ENCODE assay signal across 9 mouse cellular contexts in the genomic region with DNA sequence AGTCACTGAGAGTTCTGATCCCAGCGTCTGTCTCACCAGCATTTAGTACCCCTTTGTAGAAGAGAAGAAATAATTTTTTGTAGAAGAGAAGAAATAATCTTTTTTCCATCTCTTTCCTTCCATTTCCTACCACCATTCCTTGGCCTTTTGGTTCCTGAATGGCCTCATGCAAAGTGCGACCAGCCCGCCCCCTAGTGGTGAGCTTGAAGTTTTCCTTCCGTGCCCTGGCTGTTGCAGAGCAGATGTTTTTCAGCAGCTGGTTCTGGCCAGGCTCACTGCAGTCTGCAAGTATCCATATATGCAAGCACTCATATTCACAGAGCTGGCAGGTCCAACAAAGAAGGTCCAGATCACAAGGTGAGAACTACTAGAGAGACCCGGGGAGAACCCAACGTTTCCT. TPM values are rescaled to one million over a fixed set of nuclear protein-coding genes. Genes with fewer than 3 reads are reported as not detected.
DNase-seq lines count a peak whose midpoint lies in the region; ATAC-seq and TF ChIP-seq lines count a peak whose summit lies in the region.
"Had no signal": no experiment of that assay in that cellular context is flagged by ENCODE, and none has a peak within 500 bp of the region (broad histone marks: within the 10 kb centered on the region; RNA-seq: fewer than 3 reads in every experiment).

No protein-coding gene starts in this region.

- 20% methylated on average over 6 of the region's 6 CpGs for WGBS in forebrain, embryonic 11.5 days
- 23% methylated on average over 6 of the region's 6 CpGs for WGBS in forebrain, embryonic 15.5 days
- 25% methylated on average over 6 of the region's 6 CpGs for WGBS in forebrain, postnatal 0 days
- 25% methylated on average over 6 of the region's 6 CpGs for WGBS in limb, embryonic 12.5 days

- no peak overlapping the region for H3K4me3 ChIP-seq in forebrain, embryonic 11.5 days (ENCODE audit: low read depth, low read length)
- H3K4me3 ChIP-seq in forebrain, embryonic 15.5 days, result no peak overlapping the region
- H3K4me3 ChIP-seq in forebrain, postnatal 0 days (ENCODE audit: low read depth, low read length), result no peak overlapping the region
- no peak overlapping the region for H3K4me3 ChIP-seq in limb, embryonic 12.5 days (replicated peaks)
- H3K4me3 ChIP-seq: liver, embryonic 15.5 days had no signal

- DNase-seq in forebrain, embryonic 11.5 days (ENCODE audit: low spot score), result peak; percentile 85
- peak; percentile 61 for DNase-seq in 3T3-L1 (ENCODE audit: low read depth, low spot score)
- DNase-seq in adrenal gland, adult 2 months, result peak; percentile 54
- no peak for DNase-seq in forebrain, postnatal 0 days
- DNase-seq in retina, postnatal 7 days (ENCODE audit: low read depth, low spot score), result peak; percentile 30

- no peak overlapping the region for H3K27ac ChIP-seq in forebrain, embryonic 11.5 days (ENCODE audit: low read depth, low read length)
- no peak overlapping the region for H3K27ac ChIP-seq in forebrain, embryonic 15.5 days (replicated peaks)
- H3K27ac ChIP-seq in forebrain, postnatal 0 days (ENCODE audit: low read depth, low read length), result no peak overlapping the region
- H3K27ac ChIP-seq in limb, embryonic 12.5 days, result no peak overlapping the region
- H3K27ac ChIP-seq: liver, embryonic 15.5 days had no signal

- H3K9ac ChIP-seq in forebrain, embryonic 11.5 days (ENCODE audit: low read length), result no peak overlapping the region
- H3K9ac ChIP-seq in forebrain, embryonic 15.5 days (replicated peaks), result no peak overlapping the region
- H3K9ac ChIP-seq in forebrain, postnatal 0 days, result no peak overlapping the region
- no peak overlapping the region for H3K9ac ChIP-seq in limb, embryonic 12.5 days (replicated peaks)
- H3K9ac ChIP-seq: liver, embryonic 15.5 days had no signal

- ATAC-seq in forebrain, embryonic 11.5 days (replicated peaks; ENCODE audit: low FRiP score), result peak; percentile 66
- ATAC-seq in forebrain, embryonic 15.5 days (replicated peaks), result no peak
- ATAC-seq in forebrain, postnatal 0 days, result no peak
- peak; percentile 56; the same call in 1 of the 2 replicates for ATAC-seq in limb, embryonic 12.5 days (ENCODE audit: insufficient number of reproducible peaks, insufficient read depth, low FRiP score, low TSS enrichment, low read depth)
- ATAC-seq in megakaryocyte, adult 5-6 weeks (ENCODE audit: poor library complexity, severe bottlenecking), result no peak

- H3K36me3 ChIP-seq in forebrain, embryonic 11.5 days (ENCODE audit: control insufficient read depth, insufficient read depth, low read length), result no peaks in the 10 kb centered on the region
- H3K36me3 ChIP-seq in forebrain, embryonic 15.5 days, result no peaks in the 10 kb centered on the region
- no peaks in the 10 kb centered on the region for H3K36me3 ChIP-seq in forebrain, postnatal 0 days (ENCODE audit: insufficient read depth)
- H3K36me3 ChIP-seq in limb, embryonic 12.5 days, result no peaks in the 10 kb centered on the region
- H3K36me3 ChIP-seq: liver, embryonic 15.5 days had no signal

- peak; percentile 69 for TF ChIP-seq CTCF in forebrain, postnatal 0 days (IDR thresholded peaks at IDR 0.05; ENCODE audit: low read depth)

- no peaks in the 10 kb centered on the region for H3K27me3 ChIP-seq in forebrain, embryonic 11.5 days (ENCODE audit: control insufficient read depth, insufficient read depth, low read length)
- no peaks in the 10 kb centered on the region for H3K27me3 ChIP-seq in forebrain, embryonic 15.5 days
- no peaks in the 10 kb centered on the region for H3K27me3 ChIP-seq in forebrain, postnatal 0 days (ENCODE audit: insufficient read depth, low read length)
- H3K27me3 ChIP-seq in limb, embryonic 12.5 days, result no peaks in the 10 kb centered on the region
- H3K27me3 ChIP-seq: liver, embryonic 15.5 days had no signal

- no peak overlapping the region for H3K4me2 ChIP-seq in forebrain, embryonic 11.5 days (ENCODE audit: low read depth, low read length, severe bottlenecking)
- no peak overlapping the region for H3K4me2 ChIP-seq in forebrain, embryonic 15.5 days (replicated peaks)
- H3K4me2 ChIP-seq in forebrain, postnatal 0 days (ENCODE audit: low read depth), result no peak overlapping the region
- no peak overlapping the region for H3K4me2 ChIP-seq in limb, embryonic 12.5 days
- H3K4me2 ChIP-seq: liver, embryonic 15.5 days had no signal

- no peaks in the 10 kb centered on the region for H3K9me3 ChIP-seq in forebrain, embryonic 11.5 days (ENCODE audit: control insufficient read depth, low read length)
- H3K9me3 ChIP-seq in forebrain, embryonic 15.5 days, result no peaks in the 10 kb centered on the region
- no peaks in the 10 kb centered on the region for H3K9me3 ChIP-seq in forebrain, postnatal 0 days (ENCODE audit: low read length)
- H3K9me3 ChIP-seq in limb, embryonic 12.5 days, result no peaks in the 10 kb centered on the region
- H3K9me3 ChIP-seq: liver, embryonic 15.5 days had no signal

- H3K4me1 ChIP-seq in forebrain, embryonic 11.5 days (replicated peaks; ENCODE audit: control insufficient read depth, insufficient read depth, low read length), result no peaks in the 10 kb centered on the region
- no peaks in the 10 kb centered on the region for H3K4me1 ChIP-seq in forebrain, embryonic 15.5 days
- no peaks in the 10 kb centered on the region for H3K4me1 ChIP-seq in forebrain, postnatal 0 days (ENCODE audit: insufficient read depth)
- no peaks in the 10 kb centered on the region for H3K4me1 ChIP-seq in limb, embryonic 12.5 days (replicated peaks)
- H3K4me1 ChIP-seq: liver, embryonic 15.5 days had no signal

RNA-seq across cellular contexts. Expression of gene Etl4, which starts 9.6 kb away (rescaled TPM):
- 30.2 and 34.4 TPM in 2 replicates for polyA plus RNA-seq in forebrain, embryonic 11.5 days (2014; fragmentation: Nextera tagmentation; extraction: Ambion mirVana)
- 15.7 and 18.3 TPM in 2 replicates for polyA plus RNA-seq in forebrain, embryonic 15.5 days (2015; fragmentation: Nextera tagmentation; extraction: Ambion mirVana)
- total RNA-seq in adrenal gland, adult 2 months (2021), result 10 to 100 TPM; 23.3 to 29.4 TPM
- 10.1 and 10.2 TPM in 2 replicates for polyA plus RNA-seq in adrenal gland, adult 2 months (2012; rRNA removed)
- 13.6 and 15.4 TPM in 2 replicates for total RNA-seq in forebrain, postnatal 0 days (2014; rRNA removed)
- 4.5 and 7.2 TPM in 2 replicates for polyA plus RNA-seq in forebrain, postnatal 0 days (2015; fragmentation: Nextera tagmentation; extraction: Ambion mirVana)
- 15.1 and 15.2 TPM in 2 replicates for polyA plus RNA-seq in limb, embryonic 12.5 days (2016; fragmentation: Nextera tagmentation; extraction: Ambion mirVana)
- 0.50 and 1.6 TPM in 2 replicates for total RNA-seq in megakaryocyte, adult 5-6 weeks (2015)
- 0.15 and 1.1 TPM in 2 replicates for total RNA-seq in megakaryocyte, adult 5-6 weeks (2017)

Comparison
In these comparisons a context has a peak if more than half of its experiments do, and no peak if none do; other contexts are left out.
1. ATAC-seq: peak in forebrain, embryonic 11.5 days (single experiment) and limb, embryonic 12.5 days (single experiment); none in forebrain, embryonic 15.5 days (single experiment), forebrain, postnatal 0 days (single experiment) and megakaryocyte, adult 5-6 weeks (single experiment).